Mouse (Mus musculus) liver, embryonic 13.5 days (tissue): ENCODE results near the gene Asap3. TPM values are rescaled to one million over a fixed set of nuclear protein-coding genes. Genes with fewer than 3 reads are reported as not detected.

Experiments used
- ATAC-seq: fragments of 200-750 bp; cut with Nextera tagmentation; 2 replicates; pipeline ENCODE4 v1.8.0; 2017; ENCODE audit warnings: low read depth, mild to moderate bottlenecking, moderate number of reproducible peaks, moderate library complexity
- DNase-seq: peaks from one replicate; pipeline ENCODE4 v3.0.0; 2022
- H3K27ac ChIP-seq: fragments of 300-500 bp; sonication (generic); 2 replicates; pipeline ENCODE4 v1.5.1; 2015; ENCODE audit warnings: moderate library complexity, mild to moderate bottlenecking, inconsistent platforms
- H3K27me3 ChIP-seq: fragments of 300-500 bp; sonication (generic); 2 replicates; pipeline ENCODE4 v1.6.1; 2015; ENCODE audit warnings: mild to moderate bottlenecking, inconsistent platforms
- H3K36me3 ChIP-seq: fragments of 300-500 bp; sonication (generic); 2 replicates; pipeline ENCODE4 v1.6.1; 2015; ENCODE audit warnings: mild to moderate bottlenecking, inconsistent platforms
- H3K4me1 ChIP-seq: fragments of 300-500 bp; sonication (generic); replicated peaks from 2 replicates; pipeline ENCODE4 v1.6.1; 2015; ENCODE audit warnings: inconsistent platforms
- H3K4me2 ChIP-seq: fragments of 300-500 bp; sonication (generic); 2 replicates; pipeline ENCODE4 v1.6.1; 2015; ENCODE audit warnings: inconsistent platforms, mild to moderate bottlenecking, moderate library complexity
- H3K4me3 ChIP-seq: fragments of 300-500 bp; sonication (generic); replicated peaks from 2 replicates; pipeline ENCODE4 v1.5.1; 2015; ENCODE audit warnings: mild to moderate bottlenecking, inconsistent platforms
- H3K9ac ChIP-seq: fragments of 300-500 bp; sonication (generic); 2 replicates; pipeline ENCODE4 v1.6.1; 2015; ENCODE audit warnings: mild to moderate bottlenecking, inconsistent platforms
- H3K9me3 ChIP-seq: fragments of 300-500 bp; sonication (generic); replicated peaks from 2 replicates; pipeline ENCODE4 v1.6.1; 2016; ENCODE audit warnings: inconsistent platforms
- WGBS: fragments of 180-500 bp; shearing (Covaris S2); methylation state at CpG from one replicate; pipeline ENCODE4 v1.1.7; 2015; ENCODE audit not compliant: insufficient replicate concordance; 5-methylcytosine and 5-hydroxymethylcytosine counted together
- polyA plus RNA-seq: library from polyadenylated mRNA; unstranded; fragments of >200 nt; fragmentation: Nextera tagmentation; extraction: Ambion mirVana; gene quantifications from 2 replicates; pipeline ENCODE4 v1.2.1, GENCODE M21; 2015

Gene Asap3
- polyA plus RNA-seq, 1 experiment from 2014 or later, result 1.1 TPM

DNA sequence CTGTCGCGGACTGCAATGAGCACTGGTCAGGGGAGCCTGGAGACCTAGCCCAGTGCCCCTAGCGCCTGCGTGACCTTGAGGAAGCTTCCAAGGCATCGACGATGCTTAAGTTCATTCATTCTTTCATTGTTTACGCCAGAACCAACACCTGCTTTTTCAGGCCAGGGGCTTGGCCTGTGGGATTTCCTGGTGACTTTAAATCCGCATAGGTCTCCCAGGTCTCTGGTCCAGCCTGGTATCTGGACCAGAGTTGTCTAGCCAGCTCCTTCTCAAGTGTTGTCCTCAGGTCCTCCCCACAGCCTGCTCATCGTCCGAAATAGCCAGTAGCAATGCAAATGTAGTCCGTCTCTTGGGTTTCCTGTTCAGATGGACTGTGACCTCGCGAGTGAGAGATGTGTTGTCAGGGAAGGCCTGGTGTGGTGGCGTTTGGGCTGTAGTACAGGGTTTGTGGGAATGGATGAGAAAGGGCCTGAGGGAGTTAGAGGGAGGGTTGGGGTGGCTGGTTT is 32.9 kb upstream of the Asap3 start:
- peaks cover 34% of the 10 kb centered on the region for H3K36me3 ChIP-seq
- 3% methylated on average over 14 of the region's 14 CpGs for WGBS
- H3K27ac ChIP-seq, result peak overlapping the region; percentile 99
- H3K27me3 ChIP-seq, result no peaks in the 10 kb centered on the region; the same call in 1 of the 2 replicates
- peak overlapping the region; percentile 91 for H3K4me3 ChIP-seq
- peaks cover 58% of the 10 kb centered on the region for H3K4me1 ChIP-seq
- DNase-seq (no peak), ATAC-seq (no peak)
- no peaks in the 10 kb centered on the region for H3K9me3 ChIP-seq
- peak overlapping the region; percentile 94 for H3K4me2 ChIP-seq
- peak overlapping the region; percentile 100 for H3K9ac ChIP-seq

DNA sequence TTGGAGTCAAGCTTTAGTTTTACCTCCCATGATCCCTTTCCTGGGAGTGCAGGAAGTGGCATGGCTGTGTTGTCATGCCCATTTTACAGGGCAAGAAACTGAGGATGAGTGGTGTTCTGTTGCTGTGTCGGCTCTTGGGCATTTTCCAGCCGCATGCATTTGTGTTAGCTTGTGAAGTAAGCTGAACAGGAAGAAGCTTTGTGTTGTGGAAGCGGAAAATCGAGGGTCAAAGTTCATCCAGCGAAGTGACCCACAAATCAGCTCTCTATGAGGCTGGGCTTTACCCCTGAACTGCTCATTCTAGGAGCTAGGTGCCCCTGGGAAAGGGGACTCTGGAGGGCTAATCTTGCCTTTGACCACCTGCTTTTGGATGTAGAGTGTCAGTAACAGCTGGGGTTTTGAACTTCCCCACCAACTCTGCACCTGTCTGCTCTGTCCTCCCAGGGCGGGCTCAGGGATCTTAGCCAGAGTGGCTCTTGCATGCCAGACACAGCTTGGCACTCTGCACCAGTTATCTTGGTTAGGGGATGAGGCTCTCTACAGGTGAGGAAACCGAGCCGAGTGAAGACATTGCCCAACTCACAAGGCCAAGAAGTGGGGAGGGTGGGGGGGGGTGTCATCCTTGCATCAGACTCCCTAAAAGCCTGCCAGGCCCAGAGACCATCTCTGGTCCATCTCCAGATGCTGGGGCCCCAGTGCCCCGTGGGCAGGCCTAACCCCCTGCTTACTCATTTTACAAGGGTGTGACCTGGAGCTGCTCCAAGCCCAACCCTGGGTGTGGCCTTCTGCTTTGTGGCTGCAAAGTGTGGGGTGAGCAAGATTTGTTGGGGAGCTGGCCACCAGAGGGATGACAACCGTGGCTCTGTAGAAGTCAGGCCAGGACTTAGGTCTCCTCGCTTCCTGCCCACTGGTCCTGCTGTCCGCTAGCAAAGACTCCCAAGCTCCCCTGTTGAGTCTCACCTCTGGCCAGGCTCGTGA is 31.7 kb upstream of the Asap3 start:
- Histone ChIP-seq H3K4me2 (peak overlapping the region; percentile 94), H3K27ac (peak overlapping the region; percentile 99), H3K9me3 (no peaks in the 10 kb centered on the region), H3K4me3 (peak overlapping the region; percentile 91), H3K27me3 (no peaks in the 10 kb centered on the region; the same call in 1 of the 2 replicates), H3K36me3 (peaks cover 47% of the 10 kb centered on the region), H3K4me1 (peaks cover 71% of the 10 kb centered on the region), H3K9ac (peak overlapping the region; percentile 100)
- ATAC-seq (peak; percentile 81), DNase-seq (peak; percentile 88)
- whole genome bisulfite sequencing, result 43% methylated on average over 13 of the region's 13 CpGs

DNA sequence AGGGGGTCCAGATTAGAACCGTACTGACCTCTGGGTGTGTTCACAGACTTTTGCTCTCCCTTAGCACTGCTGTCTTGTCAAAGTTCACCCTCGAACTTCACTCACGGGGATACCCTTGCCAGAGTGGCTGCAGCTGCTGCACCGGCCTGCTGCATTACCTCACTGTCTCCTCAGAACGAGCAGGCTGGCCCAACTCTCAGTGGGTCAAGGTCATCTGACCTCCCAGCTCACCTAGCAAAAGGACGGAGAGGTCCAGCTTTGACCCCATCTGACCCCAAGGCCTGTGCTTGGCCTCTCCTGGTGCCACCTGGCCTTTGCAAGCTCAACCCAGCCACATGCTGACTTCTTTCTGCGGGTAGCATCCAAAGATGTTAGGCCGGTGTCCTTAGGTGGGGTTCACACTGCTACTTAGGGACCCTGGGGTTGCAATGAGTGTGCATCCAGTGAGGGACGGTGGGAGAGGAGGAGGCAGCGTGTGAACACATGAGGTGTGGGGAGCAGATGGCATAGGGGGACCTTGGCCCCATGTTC is 30.1 kb upstream of the Asap3 start:
- H3K4me2 ChIP-seq, result peak overlapping the region; percentile 94
- peak overlapping the region; percentile 100 for H3K9ac ChIP-seq
- H3K4me1 ChIP-seq, result peaks cover 81% of the 10 kb centered on the region
- 72% methylated on average over 10 of the region's 10 CpGs for WGBS
- H3K27me3 ChIP-seq, result no peaks in the 10 kb centered on the region
- DNase-seq, result no peak
- no peak for ATAC-seq
- no peaks in the 10 kb centered on the region for H3K9me3 ChIP-seq
- peak overlapping the region; percentile 91 for H3K4me3 ChIP-seq
- peaks cover 63% of the 10 kb centered on the region for H3K36me3 ChIP-seq
- H3K27ac ChIP-seq, result peak overlapping the region; percentile 99

DNA sequence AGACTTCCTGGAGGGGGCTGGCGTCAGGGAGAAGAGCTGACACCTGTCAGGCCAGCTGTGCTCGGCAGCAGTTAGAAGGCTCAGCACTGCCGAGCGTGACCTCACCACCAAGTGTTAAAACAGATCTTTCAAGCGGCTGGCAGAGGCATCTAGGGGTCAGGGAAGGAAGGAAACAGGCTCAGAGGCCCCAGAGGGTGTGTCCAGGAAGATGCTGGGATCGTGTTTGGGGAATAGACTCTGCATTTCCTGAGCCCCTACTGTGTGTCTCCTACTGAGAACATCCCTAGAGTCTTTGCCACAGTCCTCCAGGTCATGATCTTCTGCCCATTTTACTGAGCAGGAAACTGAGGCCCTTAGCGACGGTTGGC is 28.9 kb upstream of the Asap3 start:
- peaks cover 74% of the 10 kb centered on the region for H3K36me3 ChIP-seq
- WGBS, result 9% methylated on average over 8 of the region's 8 CpGs
- no peak for ATAC-seq
- peak overlapping the region; percentile 91 for H3K4me3 ChIP-seq
- DNase-seq, result no peak
- peaks cover 82% of the 10 kb centered on the region for H3K4me1 ChIP-seq
- peak overlapping the region; percentile 100 for H3K9ac ChIP-seq
- H3K27ac ChIP-seq, result peak overlapping the region; percentile 99
- H3K27me3 ChIP-seq, result no peaks in the 10 kb centered on the region
- peak overlapping the region; percentile 94 for H3K4me2 ChIP-seq
- H3K9me3 ChIP-seq, result no peaks in the 10 kb centered on the region

DNA sequence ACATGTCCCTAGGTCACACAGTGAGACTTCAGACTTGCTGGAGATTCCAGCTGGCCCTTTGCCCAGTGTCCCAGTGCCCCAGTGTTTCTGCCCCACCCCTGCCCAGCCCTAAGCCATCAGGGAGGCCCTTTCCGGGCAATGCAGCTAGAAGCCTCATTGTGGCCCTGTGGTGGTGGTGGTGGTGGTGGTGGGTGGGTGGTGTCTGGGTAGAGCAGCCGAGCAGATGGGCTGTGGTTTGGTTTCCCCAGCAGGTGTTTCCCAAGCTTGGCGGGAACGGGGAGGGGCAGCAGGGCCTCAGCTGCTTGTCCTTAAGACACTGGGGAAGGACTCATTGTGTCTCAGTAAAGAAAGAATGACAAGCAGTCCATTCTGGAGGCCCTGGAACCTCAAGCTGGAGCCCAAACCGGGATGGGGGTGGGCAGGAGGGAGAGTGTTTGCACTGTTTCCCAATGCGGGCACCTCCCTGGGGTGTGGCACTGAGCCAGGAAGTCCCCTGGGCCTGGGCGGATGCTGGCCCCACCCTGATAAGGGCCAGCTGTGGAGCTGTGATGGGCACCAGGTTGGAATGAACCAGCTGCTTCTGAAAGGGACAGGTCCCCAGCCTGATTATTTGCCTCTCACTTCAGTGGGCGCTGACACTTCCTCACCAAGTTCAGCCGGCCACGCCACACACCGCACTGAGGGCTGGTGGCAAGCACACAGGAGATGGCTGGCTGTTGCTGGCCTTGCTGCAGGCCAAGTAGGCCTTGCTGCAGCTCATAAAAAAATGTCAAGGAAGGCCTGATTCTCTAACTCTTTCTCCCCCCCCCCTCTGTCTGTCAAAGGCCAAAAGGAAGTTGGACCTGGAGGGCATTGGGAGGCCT is 28.3 kb upstream of the Asap3 start:
- H3K36me3 ChIP-seq, result peaks cover 80% of the 10 kb centered on the region
- ATAC-seq, result peak; percentile 85
- H3K4me2 ChIP-seq, result peak overlapping the region; percentile 94
- peak overlapping the region; percentile 99 for H3K27ac ChIP-seq
- peak; percentile 91 for DNase-seq
- H3K4me3 ChIP-seq, result peak overlapping the region; percentile 91
- 10% methylated on average over 11 of the region's 11 CpGs for WGBS
- no peaks in the 10 kb centered on the region for H3K9me3 ChIP-seq
- peak overlapping the region; percentile 100 for H3K9ac ChIP-seq
- H3K27me3 ChIP-seq, result no peaks in the 10 kb centered on the region
- H3K4me1 ChIP-seq, result peaks cover 84% of the 10 kb centered on the region

DNA sequence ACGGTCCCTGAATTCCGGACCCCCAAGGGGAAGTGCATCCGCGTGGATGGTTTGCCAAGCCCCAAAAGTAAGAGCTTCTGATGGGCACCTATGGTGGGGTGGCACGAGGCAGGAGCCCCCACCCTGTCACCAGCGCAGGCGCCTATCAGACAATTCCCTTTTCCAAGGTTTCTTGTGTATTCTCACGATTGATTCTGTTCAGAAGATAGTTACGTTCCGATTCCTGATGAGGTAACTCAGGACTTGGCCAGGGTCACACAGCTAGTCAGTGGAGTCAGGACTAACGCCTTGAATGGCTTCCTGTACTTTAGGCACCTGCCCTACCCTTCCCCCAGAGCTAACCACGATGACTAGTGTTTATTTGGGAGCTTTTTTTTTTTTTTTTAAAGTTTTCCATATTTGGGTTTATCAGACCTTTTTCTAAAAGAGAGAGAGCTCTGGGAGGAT is 27.7 kb upstream of the Asap3 start:
- Histone ChIP-seq H3K4me2 (peak overlapping the region; percentile 94), H3K4me3 (peak overlapping the region; percentile 91), H3K27me3 (no peaks in the 10 kb centered on the region), H3K27ac (peak overlapping the region; percentile 99), H3K4me1 (peaks cover 90% of the 10 kb centered on the region), H3K9me3 (no peaks in the 10 kb centered on the region), H3K9ac (peak overlapping the region; percentile 100), H3K36me3 (peaks cover 87% of the 10 kb centered on the region)
- WGBS, result 22% methylated on average over 12 of the region's 12 CpGs
- ATAC-seq (no peak), DNase-seq (no peak)

DNA sequence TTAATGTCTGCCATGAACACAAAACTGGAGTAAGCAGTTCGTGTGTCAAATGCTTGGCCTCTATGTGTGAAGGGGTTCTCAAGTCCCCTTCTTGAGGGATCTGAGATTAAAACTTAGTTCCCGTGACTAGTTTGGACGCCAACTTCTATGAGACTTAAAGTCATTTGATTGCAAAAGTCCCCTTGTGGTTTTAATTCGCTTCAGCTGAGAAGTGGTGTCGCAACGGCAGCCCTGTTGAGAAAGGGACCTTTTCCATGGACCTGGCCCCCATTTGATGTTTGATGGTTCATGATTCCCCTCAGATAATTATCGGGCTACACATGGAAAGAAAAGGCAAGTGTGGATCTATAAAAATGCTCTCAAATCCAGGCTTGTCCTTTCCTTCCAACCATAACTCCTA is 26.7 kb upstream of the Asap3 start:
- Histone ChIP-seq H3K4me2 (peak overlapping the region; percentile 94), H3K36me3 (peaks cover 91% of the 10 kb centered on the region), H3K4me1 (peaks cover 89% of the 10 kb centered on the region), H3K4me3 (peak overlapping the region; percentile 91), H3K27ac (peak overlapping the region; percentile 99), H3K27me3 (no peaks in the 10 kb centered on the region), H3K9me3 (no peaks in the 10 kb centered on the region), H3K9ac (peak overlapping the region; percentile 100)
- DNase-seq (no peak), ATAC-seq (no peak)
- 62% methylated on average over 7 of the region's 7 CpGs for WGBS

DNA sequence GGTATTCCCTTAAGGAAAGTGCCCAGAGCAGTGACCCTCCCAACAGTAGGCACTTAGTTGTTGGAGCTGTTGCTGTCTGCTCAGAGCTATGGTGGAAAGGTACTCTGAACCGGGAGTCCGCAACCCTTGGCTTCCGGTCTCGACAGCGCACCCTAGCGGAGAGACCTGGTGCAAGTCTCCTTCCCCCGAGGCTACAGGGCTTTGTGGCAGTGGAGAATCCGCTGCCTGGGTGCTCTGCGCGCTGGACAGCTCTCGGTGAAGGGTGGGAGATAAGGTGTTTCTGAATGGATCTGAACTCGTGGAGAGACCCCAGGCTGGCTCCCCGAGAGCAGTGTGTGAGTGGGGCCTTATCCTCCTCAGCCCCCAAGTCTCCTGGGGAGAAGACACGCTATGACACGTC is 26.2 kb upstream of the Asap3 start:
- 6% methylated on average over 15 of the region's 15 CpGs for WGBS
- H3K4me1 ChIP-seq, result peaks cover 87% of the 10 kb centered on the region

DNA sequence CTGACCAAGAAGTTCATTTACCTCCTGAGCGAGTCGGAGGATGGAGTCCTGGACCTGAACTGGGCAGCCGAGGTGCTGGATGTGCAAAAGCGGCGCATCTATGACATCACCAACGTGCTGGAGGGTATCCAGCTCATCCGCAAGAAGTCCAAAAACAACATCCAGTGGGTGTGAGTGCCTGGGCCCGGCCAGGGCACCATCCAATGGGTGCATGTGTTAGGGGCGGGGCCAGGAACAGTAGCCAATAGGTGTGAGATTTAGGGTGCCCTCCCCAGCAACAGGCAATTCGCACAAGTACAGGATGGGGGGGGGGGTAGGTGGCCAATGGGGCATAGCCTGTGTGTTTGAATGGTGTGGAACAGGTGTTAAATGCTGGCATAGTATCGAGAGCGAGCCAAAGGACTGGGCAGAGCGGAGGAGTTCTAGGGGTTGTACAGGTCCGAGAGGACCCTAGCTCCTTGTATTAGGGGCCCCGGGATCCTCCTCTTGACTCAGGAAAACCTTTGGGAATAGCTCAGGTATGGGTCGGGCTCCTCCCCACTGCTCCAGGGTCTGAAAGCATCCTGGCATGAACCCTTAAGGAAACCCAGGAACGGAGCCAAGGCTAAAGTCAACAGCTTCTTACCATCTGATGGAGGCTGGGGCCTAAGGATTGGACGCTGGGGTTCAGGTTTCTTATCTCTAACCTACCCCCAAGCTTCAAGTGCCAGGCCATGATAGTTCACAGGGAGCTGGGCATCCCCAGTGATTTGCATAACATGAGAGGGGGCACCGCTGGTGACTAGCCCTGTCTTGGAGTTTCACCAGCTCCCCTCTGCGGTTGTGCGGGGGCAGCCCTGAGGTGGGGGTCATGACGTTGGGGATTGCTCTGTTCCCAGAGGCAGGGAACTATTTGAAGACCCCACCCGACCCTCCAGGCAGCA is 25.5 kb upstream of the Asap3 start:
- Histone ChIP-seq H3K36me3 (peaks cover 92% of the 10 kb centered on the region), H3K27ac (peak overlapping the region; percentile 99)
- WGBS, result 36% methylated on average over 23 of the region's 23 CpGs

More for the DNA sequence above, 26.2 kb upstream of the Asap3 start:
- Histone ChIP-seq H3K4me2 (peak overlapping the region; percentile 94), H3K9me3 (no peaks in the 10 kb centered on the region), H3K36me3 (peaks cover 92% of the 10 kb centered on the region), H3K4me3 (peak overlapping the region; percentile 91), H3K27me3 (no peaks in the 10 kb centered on the region), H3K27ac (peak overlapping the region; percentile 99), H3K9ac (peak overlapping the region; percentile 100)
- ATAC-seq, result peak; percentile 37
- DNase-seq, result peak; percentile 86

DNA sequence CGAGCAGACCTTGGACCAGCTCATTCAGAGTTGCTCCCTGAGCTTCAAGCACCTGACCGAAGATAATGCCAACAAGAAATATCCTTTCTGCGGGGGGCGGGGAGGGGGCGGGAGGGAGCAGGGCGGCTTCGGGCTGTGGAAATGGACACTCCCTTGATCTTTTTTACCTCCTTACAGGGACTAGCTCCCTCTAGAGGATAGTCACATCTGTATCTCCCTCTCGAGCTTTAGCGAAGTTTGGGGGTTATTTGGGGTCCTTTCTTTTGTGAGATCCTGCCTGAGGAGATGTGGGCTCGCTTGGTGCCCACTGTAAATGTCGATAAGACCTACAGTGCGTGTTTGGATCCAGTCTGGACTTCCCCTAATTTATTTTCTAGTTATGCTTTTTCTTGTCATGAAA is 24.8 kb upstream of the Asap3 start:
- Histone ChIP-seq H3K27ac (peak overlapping the region; percentile 99), H3K27me3 (no peaks in the 10 kb centered on the region), H3K4me3 (peak overlapping the region; percentile 91), H3K9me3 (no peaks in the 10 kb centered on the region), H3K4me2 (peak overlapping the region; percentile 94), H3K9ac (peak overlapping the region; percentile 100), H3K36me3 (peaks cover 92% of the 10 kb centered on the region), H3K4me1 (peaks cover 87% of the 10 kb centered on the region)
- ATAC-seq (no peak), DNase-seq (no peak)
- 27% methylated on average over 12 of the region's 12 CpGs for WGBS

More for the DNA sequence above, 25.5 kb upstream of the Asap3 start:
- DNase-seq (peak; percentile 84), ATAC-seq (peak; percentile 55)
- peak overlapping the region; percentile 91 for H3K4me3 ChIP-seq
- H3K4me2 ChIP-seq, result peak overlapping the region; percentile 94
- H3K9ac ChIP-seq, result peak overlapping the region; percentile 100
- no peaks in the 10 kb centered on the region for H3K27me3 ChIP-seq
- H3K9me3 ChIP-seq, result no peaks in the 10 kb centered on the region
- H3K4me1 ChIP-seq, result peaks cover 87% of the 10 kb centered on the region
